Mouse (Mus musculus) stomach, postnatal 0 days (tissue): ENCODE measurements around the gene Rfx7. TPM values are rescaled to one million over a fixed set of nuclear protein-coding genes. Genes with fewer than 3 reads are reported as not detected.

Source experiments
- ATAC-seq: fragments of 200-750 bp; cut with Nextera tagmentation; 2 replicates; pipeline ENCODE4 v1.8.0; 2017; ENCODE audit not compliant: low FRiP score, low TSS enrichment
- DNase-seq: peaks from one replicate; pipeline ENCODE4 v3.0.0-alpha.2; 2016; ENCODE audit warnings: low spot score
- H3K27ac ChIP-seq: fragments of 300-500 bp; sonication (generic); replicated peaks from 2 replicates; pipeline ENCODE4 v1.5.1; 2014; ENCODE audit warnings: mild to moderate bottlenecking, control low read depth
- H3K27me3 ChIP-seq: fragments of 300-500 bp; sonication (generic); 2 replicates; pipeline ENCODE4 v1.6.1; 2014; ENCODE audit warnings: low read length; ENCODE audit not compliant: control insufficient read depth, insufficient read depth
- H3K36me3 ChIP-seq: fragments of 300-500 bp; sonication (generic); 2 replicates; pipeline ENCODE4 v1.6.1; 2014; ENCODE audit warnings: low read length, mixed read lengths; ENCODE audit not compliant: control insufficient read depth, insufficient read depth
- H3K4me1 ChIP-seq: fragments of 300-500 bp; sonication (generic); replicated peaks from 2 replicates; pipeline ENCODE4 v1.6.1; 2014; ENCODE audit warnings: antibody characterized with exemption; ENCODE audit not compliant: control insufficient read depth, insufficient read depth
- H3K4me2 ChIP-seq: fragments of 300-500 bp; sonication (generic); replicated peaks from 2 replicates; pipeline ENCODE4 v1.6.1; 2014; ENCODE audit warnings: low read depth, mild to moderate bottlenecking, control low read depth, moderate library complexity
- H3K4me3 ChIP-seq: fragments of 300-500 bp; sonication (generic); 2 replicates; pipeline ENCODE4 v1.5.1; 2014; ENCODE audit warnings: low read depth, low read length, control low read depth
- H3K9ac ChIP-seq: fragments of 300-500 bp; sonication (generic); 2 replicates; pipeline ENCODE4 v1.6.1; 2014; ENCODE audit warnings: mild to moderate bottlenecking, low read length, control low read depth, mixed read lengths
- H3K9me3 ChIP-seq: fragments of 300-500 bp; sonication (generic); 2 replicates; pipeline ENCODE4 v1.6.1; 2016; ENCODE audit warnings: low read length; ENCODE audit not compliant: control insufficient read depth
- CTCF ChIP-seq: IDR thresholded peaks from 2 replicates; pipeline ENCODE4 v1.5.1; 2016; ENCODE audit warnings: antibody characterized with exemption, low read depth, mild to moderate bottlenecking, moderate library complexity
- EP300 ChIP-seq: optimal IDR thresholded peaks from 2 replicates; pipeline ENCODE3; 2016; ENCODE audit warnings: antibody characterized with exemption
- WGBS: fragments of 180-500 bp; shearing (Covaris S2); extraction: QIAGEN DNeasy Blood & Tissue Kit; methylation state at CpG from one replicate; pipeline ENCODE4 v1.1.7; 2014; 5-methylcytosine and 5-hydroxymethylcytosine counted together
- polyA plus RNA-seq: library from polyadenylated mRNA; unstranded; fragments of >200 nt; fragmentation: Nextera tagmentation; extraction: Ambion mirVana; gene quantifications from 2 replicates; pipeline ENCODE4 v1.2.1, GENCODE M21; 2015

Gene Rfx7
- polyA plus RNA-seq, 1 experiment from 2014 or later, result 4.5 TPM

GRCm38 (mm10) chr9:72660911-72661310 lies 128.9 kb downstream of the Rfx7 start:
- Histone ChIP-seq H3K4me1 (0 out of 2 replicates have a peak, but pooled peaks cover 4% of the 10 kb centered on the region), H3K27me3 (no peaks in the 10 kb centered on the region), H3K4me3 (no peak overlapping the region), H3K27ac (0 out of 2 replicates have a peak overlapping the region, but pooled peaks have one; percentile 8), H3K9ac (no peak overlapping the region), H3K9me3 (no peaks in the 10 kb centered on the region), H3K4me2 (no peak overlapping the region), H3K36me3 (peaks cover 2% of the 10 kb centered on the region)
- no peak for ATAC-seq
- WGBS, result 43% methylated on average over 1 of the region's 1 CpGs
- TF ChIP-seq CTCF (no peak), EP300 (no peak)
- no peak for DNase-seq

GRCm38 (mm10) chr9:72661561-72661894 lies 129.5 kb downstream of the Rfx7 start:
- H3K27ac ChIP-seq, result peak overlapping the region; percentile 100
- 0 out of 2 replicates have a peak, but pooled peaks cover 4% of the 10 kb centered on the region for H3K4me1 ChIP-seq
- under 1% methylated on average over 13 of the region's 13 CpGs for WGBS
- peaks cover 2% of the 10 kb centered on the region for H3K36me3 ChIP-seq
- peak overlapping the region; percentile 95 for H3K4me3 ChIP-seq
- peak overlapping the region; percentile 48 for H3K4me2 ChIP-seq
- DNase-seq (no peak), ATAC-seq (no peak)
- no peaks in the 10 kb centered on the region for H3K9me3 ChIP-seq
- peak overlapping the region; percentile 100 for H3K9ac ChIP-seq
- no peaks in the 10 kb centered on the region for H3K27me3 ChIP-seq
- TF ChIP-seq EP300 (no peak), CTCF (no peak)

GRCm38 (mm10) chr9:72661895-72662661 lies 130.0 kb downstream of the Rfx7 start, which contains the start of gene Nedd4:
Gene Nedd4 (plus strand): TSS chr9:72662346.
- TF ChIP-seq CTCF, result peak; percentile 27; the same call in 1 of the 2 replicates
- no peak for TF ChIP-seq EP300
- Histone ChIP-seq H3K27ac (peak within 1 kb of the TSS; percentile 100), H3K4me2 (peak within 1 kb of the TSS; percentile 48), H3K9ac (peak within 1 kb of the TSS; percentile 100), H3K4me3 (peak within 1 kb of the TSS; percentile 95), H3K4me1 (0 out of 2 replicates have a peak, but pooled peaks cover 4% of the 10 kb centered on the region), H3K36me3 (peaks cover 2% of the 10 kb centered on the region), H3K27me3 (no peaks in the 10 kb centered on the region), H3K9me3 (no peaks in the 10 kb centered on the region)
- under 1% methylated on average over 59 of the region's 83 CpGs for WGBS
- ATAC-seq, result peak; percentile 91
- DNase-seq, result peak; percentile 98

GRCm38 (mm10) chr9:72662691-72663533 lies 130.9 kb downstream of the Rfx7 start:
- peaks cover 2% of the 10 kb centered on the region for H3K36me3 ChIP-seq
- peak; percentile 80 for ATAC-seq
- H3K27ac ChIP-seq, result peak overlapping the region; percentile 100

GRCm38 (mm10) chr9:72663534-72663918 lies 131.5 kb downstream of the Rfx7 start:
- TF ChIP-seq CTCF (no peak), EP300 (no peak)
- peak overlapping the region; percentile 100 for H3K9ac ChIP-seq
- peak overlapping the region; percentile 48 for H3K4me2 ChIP-seq
- H3K4me3 ChIP-seq, result peak overlapping the region; percentile 95
- no peak for DNase-seq
- 0 out of 2 replicates have a peak overlapping the region, but pooled peaks have one; percentile 75 for H3K27ac ChIP-seq
- peaks cover 2% of the 10 kb centered on the region for H3K36me3 ChIP-seq
- 0 out of 2 replicates have a peak, but pooled peaks cover 4% of the 10 kb centered on the region for H3K4me1 ChIP-seq
- no peaks in the 10 kb centered on the region for H3K9me3 ChIP-seq
- H3K27me3 ChIP-seq, result no peaks in the 10 kb centered on the region
- no peak for ATAC-seq
- WGBS, result 2% methylated on average over 10 of the region's 10 CpGs

More at GRCm38 (mm10) chr9:72662691-72663533, 130.9 kb downstream of the Rfx7 start:
- H3K9ac ChIP-seq, result peak overlapping the region; percentile 100
- 0 out of 2 replicates have a peak, but pooled peaks cover 4% of the 10 kb centered on the region for H3K4me1 ChIP-seq
- DNase-seq, result peak; percentile 89
- peak overlapping the region; percentile 48 for H3K4me2 ChIP-seq
- no peaks in the 10 kb centered on the region for H3K9me3 ChIP-seq
- under 1% methylated on average over 44 of the region's 55 CpGs for WGBS
- H3K27me3 ChIP-seq, result no peaks in the 10 kb centered on the region
- peak overlapping the region; percentile 95 for H3K4me3 ChIP-seq
- TF ChIP-seq EP300 (peak; percentile 43), CTCF (peak; percentile 22)
